Mouse (Mus musculus): Measurements from ENCODE around the gene Tril. TPM values are rescaled to one million over a fixed set of nuclear protein-coding genes. Genes with fewer than 3 reads are reported as not detected.

Tril gene
- polyA plus RNA-seq, 1 experiment: 0.43 TPM

DNA sequence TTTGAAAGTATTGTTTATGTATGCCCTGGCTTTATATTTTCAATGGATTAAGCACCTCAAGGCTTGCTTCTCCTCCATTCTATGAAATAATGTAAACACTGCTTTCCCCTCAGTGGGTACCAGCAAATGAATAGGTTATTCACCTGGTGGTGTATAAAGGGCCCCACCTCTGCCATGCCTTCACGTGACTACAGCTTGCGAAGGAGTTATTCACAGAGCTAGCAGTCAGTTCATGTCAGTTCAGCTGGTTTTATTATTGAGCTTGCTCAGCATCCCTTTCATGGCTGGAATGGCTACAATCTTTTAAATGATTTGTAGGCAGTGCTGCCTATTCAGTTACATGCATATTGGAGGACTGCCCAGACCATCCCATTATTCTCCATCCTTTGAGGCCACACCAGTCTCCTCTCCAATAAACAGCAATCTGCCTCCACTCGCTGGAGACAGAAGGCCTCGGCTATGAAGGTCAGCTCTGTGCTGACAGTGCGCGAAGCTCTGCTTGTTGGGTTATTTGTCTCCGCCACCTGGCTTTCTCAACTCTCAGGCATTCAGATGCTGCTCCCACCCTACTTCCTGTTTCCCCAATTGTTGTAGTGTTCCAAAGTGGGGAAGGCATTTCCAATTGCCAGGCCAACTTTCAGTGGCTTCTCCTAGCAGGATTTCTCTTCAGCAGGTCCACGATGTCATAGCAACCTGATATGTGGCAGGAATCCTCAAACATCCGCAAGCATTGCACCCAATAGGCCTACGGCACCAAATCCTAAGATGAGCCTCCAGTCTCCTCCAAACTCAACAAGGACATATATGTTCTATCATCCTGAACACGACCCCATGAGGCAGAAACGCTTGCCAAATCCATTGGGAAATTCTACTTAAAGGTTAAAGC lies 34.6 kb upstream of the Tril start:
- H3K4me2 ChIP-seq (ENCODE audit: low read depth): no peak overlapping the region
- TF ChIP-seq CEBPB (IDR thresholded peaks at IDR 0.05; ENCODE audit: insufficient read depth, poor library complexity, severe bottlenecking) (no peak), MYOG (IDR thresholded peaks at IDR 0.05; ENCODE audit: control insufficient read depth in 1 of 3, insufficient read depth in 1 of 3, insufficient read length in 2 of 3, low read depth in 2 of 3) (no peak), REST (IDR thresholded peaks at IDR 0.05; ENCODE audit: insufficient read depth, insufficient read length) (no peak), POLR2AphosphoS2 (IDR thresholded peaks at IDR 0.05; ENCODE audit: insufficient read length, low read depth) (no peak), TCF3 (IDR thresholded peaks at IDR 0.05; ENCODE audit: insufficient read length, low read depth) (no peak), E2F4 (IDR thresholded peaks at IDR 0.05; ENCODE audit: insufficient read depth) (no peak), TCF12 (IDR thresholded peaks at IDR 0.05; ENCODE audit: insufficient read depth, poor library complexity, severe bottlenecking) (no peak), MAX (IDR thresholded peaks at IDR 0.05; ENCODE audit: low read depth) (no peak), USF1 (IDR thresholded peaks at IDR 0.05; ENCODE audit: low read depth) (no peak)
- H3K79me2 ChIP-seq (ENCODE audit: control insufficient read depth, insufficient read depth): no peaks in the 10 kb centered on the region
- H3K36me3 ChIP-seq (ENCODE audit: control insufficient read depth, insufficient read depth): no peaks in the 10 kb centered on the region
- H3ac ChIP-seq (ENCODE audit: control insufficient read depth, insufficient read length): no peak overlapping the region
- H3K27me3 ChIP-seq (ENCODE audit: control insufficient read depth, insufficient read depth, insufficient read length): peaks cover 5% of the 10 kb centered on the region
- no peak overlapping the region for H3K4me3 ChIP-seq

DNA sequence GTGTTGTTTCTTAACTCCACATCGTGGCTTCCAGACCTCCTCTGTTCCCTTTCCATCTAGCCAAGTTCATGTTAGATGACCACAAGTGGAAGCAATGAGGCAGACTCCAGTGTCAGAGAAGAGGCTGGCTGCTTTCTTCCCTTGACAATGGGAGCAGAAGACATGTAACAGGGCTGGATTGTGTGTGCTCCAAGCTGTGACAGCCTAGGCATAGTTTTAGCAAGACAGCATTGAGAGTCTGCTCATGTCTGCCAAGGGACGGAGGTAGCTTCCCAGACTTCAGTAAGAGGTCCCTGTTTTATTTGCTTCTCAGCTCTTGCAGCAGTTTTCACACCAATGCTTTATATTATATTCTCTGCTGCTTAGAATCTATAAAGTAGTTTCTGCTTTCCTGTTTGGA lies 33.6 kb upstream of the Tril start:
- Histone ChIP-seq H3K36me3 (ENCODE audit: control insufficient read depth, insufficient read depth) (no peaks in the 10 kb centered on the region), H3K27me3 (ENCODE audit: control insufficient read depth, insufficient read depth, insufficient read length) (peaks cover 5% of the 10 kb centered on the region), H3K4me2 (ENCODE audit: low read depth) (no peak overlapping the region), H3K79me2 (ENCODE audit: control insufficient read depth, insufficient read depth) (no peaks in the 10 kb centered on the region), H3ac (ENCODE audit: control insufficient read depth, insufficient read length) (no peak overlapping the region), H3K4me3 (no peak overlapping the region)
- no peak for TF ChIP-seq MYOD1 (IDR thresholded peaks at IDR 0.05; ENCODE audit: control insufficient read depth in 1 of 3, insufficient read length in 2 of 3, low read depth in 2 of 3)
- TF ChIP-seq TCF3 (IDR thresholded peaks at IDR 0.05; ENCODE audit: insufficient read length, low read depth): no peak
- TF ChIP-seq MAX (IDR thresholded peaks at IDR 0.05; ENCODE audit: low read depth): no peak
- no peak for TF ChIP-seq CEBPB (IDR thresholded peaks at IDR 0.05; ENCODE audit: insufficient read depth, poor library complexity, severe bottlenecking)
- no peak for TF ChIP-seq POLR2A (IDR thresholded peaks at IDR 0.05; ENCODE audit: insufficient read length, low read depth)
- no peak for TF ChIP-seq POLR2AphosphoS2 (IDR thresholded peaks at IDR 0.05; ENCODE audit: insufficient read length, low read depth)
- no peak for TF ChIP-seq MYOG (IDR thresholded peaks at IDR 0.05; ENCODE audit: control insufficient read depth in 1 of 3, insufficient read depth in 1 of 3, insufficient read length in 2 of 3, low read depth in 2 of 3)
- no peak for TF ChIP-seq E2F4 (IDR thresholded peaks at IDR 0.05; ENCODE audit: insufficient read depth)
- no peak for TF ChIP-seq USF1 (IDR thresholded peaks at IDR 0.05; ENCODE audit: low read depth)
- TF ChIP-seq REST (IDR thresholded peaks at IDR 0.05; ENCODE audit: insufficient read depth, insufficient read length): no peak
- no peak for TF ChIP-seq SRF (IDR thresholded peaks at IDR 0.05; ENCODE audit: control insufficient read depth, insufficient read length, low read depth)
- no peak for TF ChIP-seq TCF12 (IDR thresholded peaks at IDR 0.05; ENCODE audit: insufficient read depth, poor library complexity, severe bottlenecking)

DNA sequence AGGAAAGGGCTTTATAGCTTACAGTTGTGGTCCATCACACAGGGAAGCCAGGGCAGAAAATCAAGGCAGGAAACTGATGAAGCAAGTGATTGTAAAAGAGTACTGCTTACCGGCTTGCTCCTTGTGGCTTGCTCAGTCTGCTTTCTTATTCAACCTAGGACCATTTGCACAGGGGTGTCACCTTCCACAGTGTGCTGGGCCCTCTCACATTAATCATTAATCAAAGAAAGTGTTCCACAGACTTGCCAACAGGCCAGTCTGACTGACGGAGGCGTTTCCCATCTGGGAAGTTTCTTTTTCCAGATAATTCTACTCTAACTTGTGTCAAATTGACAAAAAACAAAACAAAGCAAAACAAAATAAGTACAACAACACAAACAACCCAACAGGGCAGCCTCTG lies 32.9 kb upstream of the Tril start:
- H3ac ChIP-seq (ENCODE audit: control insufficient read depth, insufficient read length): no peak overlapping the region
- peaks cover 5% of the 10 kb centered on the region for H3K27me3 ChIP-seq (ENCODE audit: control insufficient read depth, insufficient read depth, insufficient read length)
- no peaks in the 10 kb centered on the region for H3K36me3 ChIP-seq (ENCODE audit: control insufficient read depth, insufficient read depth)
- H3K4me3 ChIP-seq: no peak overlapping the region
- no peak for TF ChIP-seq MYOG (IDR thresholded peaks at IDR 0.05; ENCODE audit: control insufficient read depth in 1 of 3, insufficient read depth in 1 of 3, insufficient read length in 2 of 3, low read depth in 2 of 3)
- no peak for TF ChIP-seq POLR2AphosphoS2 (IDR thresholded peaks at IDR 0.05; ENCODE audit: insufficient read length, low read depth)
- no peak for TF ChIP-seq MAX (IDR thresholded peaks at IDR 0.05; ENCODE audit: low read depth)
- TF ChIP-seq E2F4 (IDR thresholded peaks at IDR 0.05; ENCODE audit: insufficient read depth): no peak
- no peak for TF ChIP-seq MYOD1 (IDR thresholded peaks at IDR 0.05; ENCODE audit: control insufficient read depth in 1 of 3, insufficient read length in 2 of 3, low read depth in 2 of 3)
- no peak for TF ChIP-seq TCF3 (IDR thresholded peaks at IDR 0.05; ENCODE audit: insufficient read length, low read depth)
- no peak for TF ChIP-seq SRF (IDR thresholded peaks at IDR 0.05; ENCODE audit: control insufficient read depth, insufficient read length, low read depth)
- no peak for TF ChIP-seq POLR2A (IDR thresholded peaks at IDR 0.05; ENCODE audit: insufficient read length, low read depth)
- TF ChIP-seq CEBPB (IDR thresholded peaks at IDR 0.05; ENCODE audit: insufficient read depth, poor library complexity, severe bottlenecking): no peak
- no peak overlapping the region for H3K4me2 ChIP-seq (ENCODE audit: low read depth)
- no peaks in the 10 kb centered on the region for H3K79me2 ChIP-seq (ENCODE audit: control insufficient read depth, insufficient read depth)

DNA sequence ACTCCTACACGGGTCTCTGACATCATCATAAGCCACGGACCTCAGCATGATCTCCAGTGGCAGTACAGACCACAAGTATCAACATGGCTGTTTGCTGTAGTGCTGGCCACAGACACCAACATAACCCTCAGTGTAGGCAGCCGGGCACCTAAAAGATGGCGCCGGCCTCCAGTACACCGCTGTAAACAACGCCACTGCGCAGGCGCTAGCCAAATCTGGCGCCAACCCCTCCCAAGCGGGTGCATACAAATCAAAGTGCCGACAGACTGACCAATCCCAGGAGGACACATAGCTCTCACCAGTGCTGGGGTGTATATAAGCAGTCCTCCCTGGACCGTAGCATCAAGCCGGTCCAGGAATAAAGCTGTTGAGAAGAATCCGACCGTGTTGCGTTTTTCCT lies 24.0 kb upstream of the Tril start:
- Histone ChIP-seq H3ac (ENCODE audit: control insufficient read depth, insufficient read length) (no peak overlapping the region), H3K27me3 (ENCODE audit: control insufficient read depth, insufficient read depth, insufficient read length) (peaks cover 11% of the 10 kb centered on the region), H3K36me3 (ENCODE audit: control insufficient read depth, insufficient read depth) (no peaks in the 10 kb centered on the region), H3K4me2 (ENCODE audit: low read depth) (no peak overlapping the region), H3K4me3 (no peak overlapping the region), H3K79me2 (ENCODE audit: control insufficient read depth, insufficient read depth) (no peaks in the 10 kb centered on the region)
- TF ChIP-seq MAX (IDR thresholded peaks at IDR 0.05; ENCODE audit: low read depth) (no peak), USF1 (IDR thresholded peaks at IDR 0.05; ENCODE audit: low read depth) (no peak), MYOD1 (IDR thresholded peaks at IDR 0.05; ENCODE audit: control insufficient read depth in 1 of 3, insufficient read length in 2 of 3, low read depth in 2 of 3) (no peak), MYOG (IDR thresholded peaks at IDR 0.05; ENCODE audit: control insufficient read depth in 1 of 3, insufficient read depth in 1 of 3, insufficient read length in 2 of 3, low read depth in 2 of 3) (no peak), TCF12 (IDR thresholded peaks at IDR 0.05; ENCODE audit: insufficient read depth, poor library complexity, severe bottlenecking) (no peak), POLR2AphosphoS2 (IDR thresholded peaks at IDR 0.05; ENCODE audit: insufficient read length, low read depth) (no peak), E2F4 (IDR thresholded peaks at IDR 0.05; ENCODE audit: insufficient read depth) (no peak), SRF (IDR thresholded peaks at IDR 0.05; ENCODE audit: control insufficient read depth, insufficient read length, low read depth) (no peak)
